Mouse (Mus musculus) midbrain, embryonic 16.5 days (tissue): ENCODE data around the gene Trit1. TPM values are rescaled to one million over a fixed set of nuclear protein-coding genes. Genes with fewer than 3 reads are reported as not detected.
A peak's percentile ranks its signal among the peaks of the same experiment; 100 is the strongest.
"Not testable (repeated sequence)": the region's sequence is repeated elsewhere in the genome, so short reads cannot be mapped to it uniquely, and the experiment has no call there.

Experiments used
- ATAC-seq: fragments of 200-750 bp; cut with Nextera tagmentation; 2 replicates; pipeline ENCODE4 v1.8.0; 2017; ENCODE audit warnings: moderate TSS enrichment
- H3K27ac ChIP-seq: fragments of 300-500 bp; sonication (generic); 2 replicates; pipeline ENCODE4 v1.5.1; 2014; ENCODE audit warnings: mild to moderate bottlenecking, low read length, mixed read lengths
- H3K27me3 ChIP-seq: fragments of 300-500 bp; sonication (generic); 2 replicates; pipeline ENCODE4 v1.6.1; 2014; ENCODE audit warnings: low read depth, low read length, mixed read lengths; ENCODE audit not compliant: control insufficient read depth, insufficient read depth
- H3K36me3 ChIP-seq: fragments of 300-500 bp; sonication (generic); 2 replicates; pipeline ENCODE4 v1.6.1; 2014; ENCODE audit warnings: mild to moderate bottlenecking, low read length, moderate library complexity, mixed read lengths; ENCODE audit not compliant: control insufficient read depth, insufficient read depth
- H3K4me1 ChIP-seq: fragments of 300-500 bp; sonication (generic); 2 replicates; pipeline ENCODE4 v1.6.1; 2014; ENCODE audit warnings: mild to moderate bottlenecking, low read length, mixed read lengths; ENCODE audit not compliant: control insufficient read depth, insufficient read depth
- H3K4me2 ChIP-seq: fragments of 300-500 bp; sonication (generic); 2 replicates; pipeline ENCODE4 v1.6.1; 2014; ENCODE audit warnings: mild to moderate bottlenecking, low read length, mixed read lengths
- H3K4me3 ChIP-seq: fragments of 300-500 bp; sonication (generic); 2 replicates; pipeline ENCODE4 v1.5.1; 2014; ENCODE audit warnings: low read depth, mild to moderate bottlenecking, low read length, moderate library complexity, mixed read lengths
- H3K9ac ChIP-seq: fragments of 300-500 bp; sonication (generic); 2 replicates; pipeline ENCODE4 v1.6.1; 2014; ENCODE audit warnings: low read depth, low read length, mixed read lengths
- H3K9me3 ChIP-seq: fragments of 300-500 bp; sonication (generic); replicated peaks from 2 replicates; pipeline ENCODE4 v1.6.1; 2014; ENCODE audit warnings: mild to moderate bottlenecking, low read length, mixed read lengths; ENCODE audit not compliant: control insufficient read depth, poor library complexity, severe bottlenecking
- WGBS: fragments of 180-500 bp; shearing (Covaris S2); extraction: QIAGEN DNeasy Blood & Tissue Kit; methylation state at CpG from one replicate; pipeline ENCODE4 v1.1.7; 2014; 5-methylcytosine and 5-hydroxymethylcytosine counted together
- polyA plus RNA-seq: library from polyadenylated mRNA; unstranded; fragments of >200 nt; fragmentation: Nextera tagmentation; extraction: Ambion mirVana; gene quantifications from 2 replicates; pipeline ENCODE4 v1.2.1, GENCODE M21; 2015

Trit1 gene
- polyA plus RNA-seq, 1 experiment from 2014 or later = 25.3 TPM

DNA sequence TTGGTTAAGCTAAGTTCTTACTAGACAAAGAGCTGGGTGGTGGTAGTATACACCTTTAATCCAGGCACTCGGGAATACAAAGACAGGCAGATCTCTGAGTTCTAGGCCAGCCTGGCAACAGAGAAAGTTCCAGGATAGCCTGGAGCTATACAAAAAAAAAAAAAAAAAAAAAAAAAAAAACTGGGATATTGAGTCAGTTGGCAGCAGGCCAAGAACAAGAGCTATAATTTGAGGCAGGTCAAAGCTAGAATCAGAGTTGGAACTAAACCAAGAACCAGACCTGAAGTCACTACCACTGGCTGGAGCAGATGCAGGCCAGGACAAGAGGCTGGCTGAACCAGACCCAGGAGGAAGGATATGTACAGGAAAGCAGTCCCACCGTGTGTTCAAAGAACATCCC is 35.7 kb upstream of the Trit1 start:
- Histone ChIP-seq H3K9ac (no peak overlapping the region), H3K27me3 (peaks cover 5% of the 10 kb centered on the region; the same call in 1 of the 2 replicates), H3K4me2 (no peak overlapping the region), H3K9me3 (no peaks in the 10 kb centered on the region), H3K36me3 (no peaks in the 10 kb centered on the region), H3K4me3 (no peak overlapping the region), H3K27ac (no peak overlapping the region), H3K4me1 (0 out of 2 replicates have a peak, but pooled peaks cover 4% of the 10 kb centered on the region)
- 84% methylated on average over 2 of the region's 2 CpGs for WGBS
- no peak for ATAC-seq

DNA sequence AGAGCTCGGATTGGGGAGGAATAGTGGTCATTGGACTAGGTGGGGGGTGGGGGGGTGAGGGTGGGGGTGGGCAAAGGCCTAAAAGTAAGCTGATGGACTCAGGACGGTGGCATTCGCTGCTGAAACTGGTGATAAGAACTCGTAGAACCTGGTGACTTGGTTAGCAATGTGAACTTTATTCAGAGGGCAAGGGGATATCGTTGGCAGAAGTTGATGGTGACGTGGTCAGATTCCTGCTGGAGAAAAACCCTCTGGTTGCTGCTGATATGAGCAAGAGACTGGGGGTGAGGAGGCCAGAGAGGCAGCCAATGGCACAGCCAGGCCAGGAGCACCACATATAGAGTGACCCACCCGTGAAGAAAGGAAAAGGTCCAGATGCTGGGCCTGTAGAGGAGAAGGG is 35.2 kb upstream of the Trit1 start:
- no peak overlapping the region for H3K4me3 ChIP-seq
- 92% methylated on average over 7 of the region's 7 CpGs for WGBS
- no peak overlapping the region for H3K9ac ChIP-seq
- H3K27ac ChIP-seq = no peak overlapping the region
- no peak for ATAC-seq
- H3K27me3 ChIP-seq = peaks cover 5% of the 10 kb centered on the region; the same call in 1 of the 2 replicates
- no peak overlapping the region for H3K4me2 ChIP-seq
- 0 out of 2 replicates have a peak, but pooled peaks cover 4% of the 10 kb centered on the region for H3K4me1 ChIP-seq
- H3K9me3 ChIP-seq = no peaks in the 10 kb centered on the region
- H3K36me3 ChIP-seq = no peaks in the 10 kb centered on the region

DNA sequence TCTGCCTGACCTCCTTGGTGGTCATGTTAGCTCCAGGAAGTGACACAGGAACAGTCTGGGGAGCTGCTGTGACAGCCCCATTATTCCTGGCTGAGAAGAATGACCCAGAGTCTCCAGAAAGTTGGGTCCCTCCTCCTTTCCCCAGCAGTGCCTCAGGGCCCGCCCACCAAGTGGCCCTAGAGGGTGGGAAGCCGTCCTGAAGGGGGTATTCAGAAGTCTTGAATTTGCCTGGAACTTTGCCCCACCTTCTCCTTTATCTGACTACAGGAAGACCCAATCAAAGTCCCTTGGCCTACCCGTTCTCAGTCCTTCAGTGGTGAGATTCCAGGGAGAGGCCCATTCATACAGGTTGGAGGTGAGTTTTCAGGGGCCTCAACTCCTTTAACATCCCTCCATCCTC is 34.5 kb upstream of the Trit1 start:
- no peak overlapping the region for H3K9ac ChIP-seq
- no peak overlapping the region for H3K4me2 ChIP-seq
- no peak for ATAC-seq
- H3K36me3 ChIP-seq = no peaks in the 10 kb centered on the region
- H3K4me1 ChIP-seq = 0 out of 2 replicates have a peak, but pooled peaks cover 4% of the 10 kb centered on the region
- no peak overlapping the region for H3K27ac ChIP-seq
- 57% methylated on average over 3 of the region's 3 CpGs for WGBS
- H3K9me3 ChIP-seq = no peaks in the 10 kb centered on the region
- no peak overlapping the region for H3K4me3 ChIP-seq
- peaks cover 5% of the 10 kb centered on the region; the same call in 1 of the 2 replicates for H3K27me3 ChIP-seq

DNA sequence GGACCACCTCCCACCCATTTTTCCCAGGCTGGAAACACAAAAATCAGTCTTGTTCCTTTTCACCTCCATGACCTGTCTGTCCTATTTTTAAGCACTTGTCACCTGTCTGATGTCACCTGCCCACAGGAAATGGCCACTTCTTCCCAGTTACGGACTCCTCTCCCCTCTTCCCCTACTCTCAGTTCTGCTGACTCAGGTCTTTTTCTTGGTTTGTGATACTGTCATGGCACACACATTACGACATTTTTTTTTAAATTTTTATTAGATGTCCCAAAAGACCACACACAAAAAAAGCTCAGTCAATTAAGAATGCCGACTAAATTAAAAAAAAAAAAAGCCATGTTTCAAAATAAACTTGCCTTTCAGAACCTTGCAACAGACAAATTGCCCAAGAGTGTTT is 33.9 kb upstream of the Trit1 start:
- H3K27me3 ChIP-seq = peaks cover 5% of the 10 kb centered on the region; the same call in 1 of the 2 replicates
- 77% methylated on average over 3 of the region's 3 CpGs for whole genome bisulfite sequencing
- no peak overlapping the region for H3K4me3 ChIP-seq
- 0 out of 2 replicates have a peak, but pooled peaks cover 4% of the 10 kb centered on the region for H3K4me1 ChIP-seq
- no peaks in the 10 kb centered on the region for H3K9me3 ChIP-seq
- H3K9ac ChIP-seq = no peak overlapping the region
- H3K4me2 ChIP-seq = no peak overlapping the region
- H3K27ac ChIP-seq = no peak overlapping the region
- no peak for ATAC-seq
- no peaks in the 10 kb centered on the region for H3K36me3 ChIP-seq

DNA sequence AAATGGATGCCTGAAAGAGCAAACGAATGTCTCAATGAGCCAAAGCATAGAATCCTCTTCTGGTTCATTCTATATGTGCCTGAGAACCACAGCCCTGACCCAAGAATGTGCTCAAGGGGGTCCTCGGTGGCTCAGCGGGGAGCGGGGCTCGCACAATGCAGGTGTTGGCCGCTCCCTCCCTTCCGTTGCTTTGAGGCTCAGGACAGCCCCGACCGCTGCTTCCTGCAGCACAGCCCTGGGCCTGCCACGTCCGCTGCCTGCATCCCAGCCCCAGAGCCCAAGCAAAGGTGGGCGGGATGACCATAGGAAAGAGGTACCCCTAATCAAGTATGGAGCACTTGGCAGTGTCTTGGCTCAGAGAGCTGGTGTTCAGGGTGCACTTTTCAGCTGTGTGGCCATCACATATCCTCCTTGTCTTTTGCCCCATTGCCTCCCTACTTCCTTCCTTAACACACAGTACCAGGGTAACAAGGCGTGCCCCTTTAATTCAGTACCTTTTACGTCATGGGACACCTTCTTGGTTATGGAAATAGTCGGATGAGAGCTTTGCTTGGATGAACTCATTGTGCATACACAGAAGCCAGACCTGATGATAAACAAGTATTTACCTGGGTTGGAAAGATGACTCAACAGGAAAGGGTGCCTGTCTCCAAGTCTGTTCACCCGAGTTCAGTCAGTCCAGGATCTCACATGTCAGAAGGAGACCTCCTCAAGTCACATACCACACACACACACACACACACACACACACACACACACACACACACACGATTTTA is 32.7 kb upstream of the Trit1 start:
- ATAC-seq = no peak
- H3K4me1 ChIP-seq = 0 out of 2 replicates have a peak, but pooled peaks cover 4% of the 10 kb centered on the region
- H3K4me3 ChIP-seq = peak overlapping the region; percentile 9
- no peaks in the 10 kb centered on the region for H3K36me3 ChIP-seq
- 25% methylated on average over 17 of the region's 17 CpGs for WGBS
- peaks cover 5% of the 10 kb centered on the region; the same call in 1 of the 2 replicates for H3K27me3 ChIP-seq
- H3K9ac ChIP-seq = 0 out of 2 replicates have a peak overlapping the region, but pooled peaks have one; percentile 18
- H3K4me2 ChIP-seq = peak overlapping the region; percentile 44
- no peak overlapping the region for H3K27ac ChIP-seq
- H3K9me3 ChIP-seq = no peaks in the 10 kb centered on the region

DNA sequence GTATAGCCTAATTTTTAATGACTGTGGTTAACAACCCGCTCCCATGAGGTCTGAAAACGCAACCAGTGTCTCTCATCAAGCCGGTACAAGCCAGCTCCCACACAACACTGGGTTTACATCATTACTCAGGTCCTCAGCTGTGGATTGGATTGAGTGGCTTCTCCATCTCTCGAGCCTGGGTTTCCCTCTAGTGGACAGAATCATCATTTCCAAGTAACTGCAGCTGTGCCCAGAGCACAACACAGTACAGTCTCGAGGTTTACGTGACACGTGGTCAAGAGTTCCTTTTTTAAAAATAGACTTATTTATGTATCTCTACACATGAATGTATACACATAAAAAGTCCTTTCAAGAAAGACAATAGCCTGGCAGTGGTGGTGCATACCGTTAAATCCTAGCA is 31.3 kb upstream of the Trit1 start:
- peak; percentile 93 for ATAC-seq
- Histone ChIP-seq H3K4me2 (no peak overlapping the region), H3K36me3 (no peaks in the 10 kb centered on the region), H3K27me3 (peaks cover 5% of the 10 kb centered on the region; the same call in 1 of the 2 replicates), H3K9ac (no peak overlapping the region), H3K9me3 (no peaks in the 10 kb centered on the region), H3K4me3 (no peak overlapping the region), H3K27ac (no peak overlapping the region), H3K4me1 (0 out of 2 replicates have a peak, but pooled peaks cover 4% of the 10 kb centered on the region)
- 37% methylated on average over 8 of the region's 8 CpGs for WGBS

DNA sequence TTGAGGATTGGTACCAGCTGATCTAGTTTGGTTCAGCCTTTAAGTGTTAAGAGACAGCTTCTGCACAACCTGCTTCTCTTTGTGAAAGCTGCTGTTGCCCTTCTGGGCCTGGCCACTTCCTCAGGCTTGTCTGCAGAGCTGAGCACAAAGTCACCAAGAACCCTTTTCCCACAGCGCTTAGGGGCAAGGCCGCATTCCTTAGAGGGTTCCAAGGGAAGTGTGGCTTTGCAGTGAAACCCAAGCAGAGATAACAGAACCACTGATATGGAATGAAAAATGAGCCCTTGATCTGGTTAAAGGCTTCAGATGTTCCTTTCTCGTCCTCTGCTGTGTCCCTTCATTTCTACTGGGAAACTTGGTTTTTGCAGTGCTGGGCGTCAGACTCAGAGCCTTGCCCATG is 29.0 kb upstream of the Trit1 start:
- Histone ChIP-seq H3K4me3 (no peak overlapping the region), H3K36me3 (no peaks in the 10 kb centered on the region), H3K9me3 (0 out of 2 replicates have a peak, but pooled peaks cover 3% of the 10 kb centered on the region), H3K9ac (no peak overlapping the region), H3K4me2 (no peak overlapping the region), H3K27ac (no peak overlapping the region), H3K27me3 (peaks cover 1% of the 10 kb centered on the region; the same call in 1 of the 2 replicates), H3K4me1 (0 out of 2 replicates have a peak, but pooled peaks cover 4% of the 10 kb centered on the region)
- ATAC-seq = no peak
- 87% methylated on average over 4 of the region's 4 CpGs for WGBS

DNA sequence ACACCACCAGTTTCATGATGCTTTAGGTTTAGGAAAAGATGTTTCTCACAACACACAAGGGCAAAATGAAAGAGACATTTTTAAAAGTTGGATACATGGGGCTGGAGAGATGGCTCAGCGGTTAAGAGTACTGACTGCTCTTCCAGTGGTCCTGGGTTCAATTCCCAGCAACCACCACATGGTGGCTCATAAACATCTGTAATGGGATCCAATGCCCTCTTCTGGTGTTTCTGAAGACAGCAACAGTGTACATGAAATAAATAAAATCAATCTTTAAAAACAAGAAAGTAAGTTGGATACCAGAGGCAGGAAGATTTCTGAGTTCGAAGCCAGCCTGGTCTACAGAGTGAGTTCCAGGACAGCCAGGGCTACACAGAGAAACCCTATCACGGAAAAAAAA is 28.4 kb upstream of the Trit1 start:
- not testable (repeated sequence) for H3K9me3 ChIP-seq, H3K36me3 ChIP-seq, H3K27ac ChIP-seq, H3K27me3 ChIP-seq, H3K4me2 ChIP-seq, H3K4me1 ChIP-seq, ATAC-seq, H3K4me3 ChIP-seq, H3K9ac ChIP-seq
- 72% methylated on average over 3 of the region's 3 CpGs for WGBS

DNA sequence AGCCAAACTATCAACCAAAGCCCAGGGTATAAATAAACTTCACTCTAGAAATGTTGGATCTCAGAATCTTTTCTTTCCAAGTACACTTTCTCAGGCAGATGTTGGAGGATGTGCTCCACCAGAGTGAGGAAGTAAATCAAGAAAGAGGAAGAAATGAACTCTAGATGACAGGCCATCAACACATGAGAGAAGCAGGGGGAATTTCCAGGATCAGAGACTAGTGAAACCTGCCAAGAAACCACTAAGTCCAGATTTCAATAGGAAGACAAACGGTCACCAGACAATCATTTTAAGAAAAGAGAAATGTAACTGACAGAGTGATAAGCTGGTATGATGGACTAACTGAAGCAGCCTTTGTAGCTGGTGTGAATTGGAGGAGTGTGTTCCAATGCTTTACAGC is 25.2 kb upstream of the Trit1 start:
- WGBS = 71% methylated on average over 1 of the region's 1 CpGs
- Histone ChIP-seq H3K27ac (no peak overlapping the region), H3K27me3 (no peaks in the 10 kb centered on the region), H3K9ac (no peak overlapping the region), H3K4me1 (peaks cover 10% of the 10 kb centered on the region), H3K9me3 (0 out of 2 replicates have a peak, but pooled peaks cover 3% of the 10 kb centered on the region), H3K4me3 (no peak overlapping the region), H3K4me2 (no peak overlapping the region), H3K36me3 (no peaks in the 10 kb centered on the region)
- ATAC-seq = no peak
